Mouse (Mus musculus): ENCODE data around the gene Cyp1a1. TPM values are rescaled to one million over a fixed set of nuclear protein-coding genes. Genes with fewer than 3 reads are reported as not detected.
A peak's percentile ranks its signal among the peaks of the same experiment; 100 is the strongest.

Cyp1a1 gene
- total and polyA plus RNA-seq, 2 experiments from 2014 or later: 0.05 TPM; not detected in 1

DNA sequence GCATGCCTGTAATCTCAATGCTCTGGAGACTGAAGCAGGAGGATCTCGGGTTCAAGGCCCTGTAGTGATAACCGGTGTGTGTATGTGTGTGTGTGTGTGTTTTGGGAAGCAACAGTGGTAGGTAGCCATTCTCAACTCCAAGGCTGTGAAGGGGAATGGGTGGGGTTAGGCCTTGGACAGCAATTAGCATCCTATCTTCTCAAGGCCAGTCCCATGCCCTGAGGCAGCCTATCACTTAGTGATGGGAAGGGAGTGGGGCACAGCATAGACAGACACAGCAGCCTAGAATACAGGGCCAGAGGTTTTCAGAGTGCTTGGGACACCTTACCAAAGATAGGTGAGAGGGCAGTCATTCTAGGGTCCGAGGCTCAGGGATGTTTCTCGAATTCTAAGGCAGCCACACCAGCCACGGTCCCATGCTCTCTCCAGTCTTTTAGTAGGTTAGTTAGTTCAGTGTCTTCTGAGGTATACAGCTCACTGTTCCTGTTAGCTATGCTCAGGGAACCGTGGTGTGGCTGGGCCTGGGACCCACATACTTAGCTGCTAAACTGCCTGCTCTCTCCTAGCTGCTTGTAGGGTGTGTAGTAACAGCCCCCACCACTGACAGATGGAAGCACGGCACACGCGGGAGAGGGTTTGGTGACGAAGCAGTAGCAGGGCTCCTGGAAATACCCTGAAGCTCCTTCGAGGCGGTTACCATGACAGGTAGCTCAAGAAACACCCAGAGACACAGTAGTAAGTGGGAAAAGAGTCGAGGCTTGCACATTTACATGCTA lies 45.8 kb upstream of the Cyp1a1 start:
- WGBS: 82% methylated on average over 13 of the region's 13 CpGs
- no peak for TF ChIP-seq CTCF (IDR thresholded peaks at IDR 0.05; ENCODE audit: low read depth)
- no peak for TF ChIP-seq EP300 (IDR thresholded peaks at IDR 0.05; ENCODE audit: low read depth)
- no peak overlapping the region for H3K4me3 ChIP-seq (ENCODE audit: low read depth, low read length)
- H3K27me3 ChIP-seq (ENCODE audit: control insufficient read depth, insufficient read depth, low read length): no peaks in the 10 kb centered on the region
- no peaks in the 10 kb centered on the region for H3K9me3 ChIP-seq (replicated peaks; ENCODE audit: control insufficient read depth, low read length)
- no peak overlapping the region for H3K27ac ChIP-seq (ENCODE audit: low read depth)
- DNase-seq (ENCODE audit: low spot score) (no peak), ATAC-seq (ENCODE audit: insufficient read depth, low read depth) (no peak)
- H3K9ac ChIP-seq (replicated peaks; ENCODE audit: low read depth, low read length): no peak overlapping the region
- H3K36me3 ChIP-seq (replicated peaks; ENCODE audit: control insufficient read depth, insufficient read depth, low read length): no peaks in the 10 kb centered on the region
- H3K4me2 ChIP-seq (ENCODE audit: low read depth, low read length): no peak overlapping the region
- peaks cover 69% of the 10 kb centered on the region for H3K4me1 ChIP-seq (ENCODE audit: control insufficient read depth, insufficient read depth)

DNA sequence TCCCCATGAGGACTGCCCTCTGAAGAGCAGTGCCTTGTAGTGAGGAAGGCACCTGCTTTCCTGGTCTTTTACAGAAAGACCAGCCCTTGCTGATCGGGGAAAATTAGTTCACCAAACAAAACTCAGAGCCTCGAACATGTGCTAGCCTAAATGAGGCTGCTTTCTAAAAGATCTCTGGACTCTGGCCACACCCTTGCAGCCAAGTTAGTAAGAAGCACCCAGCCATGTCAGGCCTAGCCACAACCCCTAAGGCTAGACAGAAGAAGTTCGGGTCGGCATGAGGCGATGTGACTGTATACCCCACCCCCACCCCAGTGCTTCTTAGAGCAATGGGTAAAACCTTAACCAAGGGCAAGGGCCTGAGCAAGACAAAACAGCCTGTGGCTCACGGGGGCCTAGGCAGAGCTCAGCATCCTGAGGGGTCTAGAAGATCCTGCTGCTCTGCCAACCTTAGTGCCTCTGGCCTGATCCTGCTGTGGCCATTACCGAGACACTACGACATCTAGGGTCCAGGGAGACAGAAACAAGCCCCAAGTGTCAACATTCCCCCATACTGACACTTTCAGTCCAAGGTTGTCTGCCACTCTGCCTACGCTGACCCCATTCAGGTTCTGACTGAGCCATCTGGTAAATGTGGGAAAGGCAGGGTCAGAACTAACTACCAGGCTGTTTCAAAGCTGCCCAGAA lies 44.4 kb upstream of the Cyp1a1 start:
- no peak for ATAC-seq (ENCODE audit: insufficient read depth, low read depth)
- 68% methylated on average over 9 of the region's 9 CpGs for WGBS

DNA sequence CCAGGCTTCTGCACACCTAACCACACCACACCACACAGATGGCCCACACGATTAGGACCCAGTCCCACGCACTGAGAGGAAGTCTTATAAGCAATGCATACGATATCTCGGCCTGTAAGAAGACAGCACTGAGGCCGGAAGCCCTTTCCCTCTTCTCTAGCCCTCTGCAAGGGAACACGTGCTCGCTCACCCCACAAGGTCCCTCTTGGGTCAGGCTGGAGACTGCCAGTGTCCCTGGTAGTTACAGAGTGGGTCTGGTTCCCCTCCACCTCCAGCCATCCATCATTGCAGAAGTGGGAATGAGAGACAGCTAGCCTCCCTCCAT lies 43.9 kb upstream of the Cyp1a1 start:
- ATAC-seq (ENCODE audit: insufficient read depth, low read depth) (no peak), DNase-seq (ENCODE audit: low spot score) (no peak)
- Histone ChIP-seq H3K36me3 (replicated peaks; ENCODE audit: control insufficient read depth, insufficient read depth, low read length) (no peaks in the 10 kb centered on the region), H3K27ac (ENCODE audit: low read depth) (no peak overlapping the region), H3K4me2 (ENCODE audit: low read depth, low read length) (peak overlapping the region; percentile 90), H3K4me1 (ENCODE audit: control insufficient read depth, insufficient read depth) (peaks cover 50% of the 10 kb centered on the region), H3K9ac (replicated peaks; ENCODE audit: low read depth, low read length) (peak overlapping the region; percentile 95), H3K4me3 (ENCODE audit: low read depth, low read length) (peak overlapping the region; percentile 90), H3K27me3 (ENCODE audit: control insufficient read depth, insufficient read depth, low read length) (no peaks in the 10 kb centered on the region), H3K9me3 (replicated peaks; ENCODE audit: control insufficient read depth, low read length) (no peaks in the 10 kb centered on the region)
- TF ChIP-seq EP300 (IDR thresholded peaks at IDR 0.05; ENCODE audit: low read depth) (no peak), CTCF (IDR thresholded peaks at IDR 0.05; ENCODE audit: low read depth) (no peak)
- WGBS: 59% methylated on average over 7 of the region's 7 CpGs

More for the DNA sequence above, 44.4 kb upstream of the Cyp1a1 start:
- no peak for DNase-seq (ENCODE audit: low spot score)
- no peak overlapping the region for H3K27ac ChIP-seq (ENCODE audit: low read depth)
- H3K36me3 ChIP-seq (replicated peaks; ENCODE audit: control insufficient read depth, insufficient read depth, low read length): no peaks in the 10 kb centered on the region
- no peaks in the 10 kb centered on the region for H3K27me3 ChIP-seq (ENCODE audit: control insufficient read depth, insufficient read depth, low read length)
- peaks cover 55% of the 10 kb centered on the region for H3K4me1 ChIP-seq (ENCODE audit: control insufficient read depth, insufficient read depth)
- peak overlapping the region; percentile 90 for H3K4me3 ChIP-seq (ENCODE audit: low read depth, low read length)
- TF ChIP-seq EP300 (IDR thresholded peaks at IDR 0.05; ENCODE audit: low read depth) (no peak), CTCF (IDR thresholded peaks at IDR 0.05; ENCODE audit: low read depth) (no peak)
- H3K9ac ChIP-seq (replicated peaks; ENCODE audit: low read depth, low read length): peak overlapping the region; percentile 95; the same call in 1 of the 2 replicates
- H3K9me3 ChIP-seq (replicated peaks; ENCODE audit: control insufficient read depth, low read length): no peaks in the 10 kb centered on the region
- peak overlapping the region; percentile 90 for H3K4me2 ChIP-seq (ENCODE audit: low read depth, low read length)

DNA sequence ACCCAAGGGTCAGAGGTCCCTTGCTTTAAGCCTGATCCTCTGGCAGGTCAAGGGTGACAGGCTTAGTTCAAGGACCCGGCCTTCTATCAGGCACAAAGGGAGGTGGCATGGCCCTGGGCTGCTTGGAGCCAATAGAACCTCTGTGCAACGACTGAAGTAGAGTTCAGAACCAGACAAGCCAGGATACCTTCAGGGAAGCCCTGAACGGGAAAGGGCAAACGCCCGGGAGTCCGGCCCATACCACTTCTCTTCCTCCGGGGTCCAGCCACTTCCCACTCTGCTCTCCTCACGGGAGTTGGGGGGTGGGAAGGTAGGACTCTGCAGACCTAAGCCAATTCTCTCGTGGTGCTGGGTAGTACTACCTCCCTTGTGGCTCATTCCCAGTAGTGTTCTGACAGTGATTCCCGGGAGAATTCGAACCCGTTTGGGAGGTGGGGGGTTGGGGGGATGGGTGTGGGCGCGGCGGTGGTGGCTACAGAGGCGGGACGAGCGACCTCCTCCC lies 43.2 kb upstream of the Cyp1a1 start:
- Histone ChIP-seq H3K9ac (replicated peaks; ENCODE audit: low read depth, low read length) (peak overlapping the region; percentile 95), H3K27ac (ENCODE audit: low read depth) (peak overlapping the region; percentile 96), H3K27me3 (ENCODE audit: control insufficient read depth, insufficient read depth, low read length) (no peaks in the 10 kb centered on the region), H3K4me3 (ENCODE audit: low read depth, low read length) (peak overlapping the region; percentile 90), H3K9me3 (replicated peaks; ENCODE audit: control insufficient read depth, low read length) (no peaks in the 10 kb centered on the region), H3K4me2 (ENCODE audit: low read depth, low read length) (peak overlapping the region; percentile 90), H3K4me1 (ENCODE audit: control insufficient read depth, insufficient read depth) (peaks cover 43% of the 10 kb centered on the region), H3K36me3 (replicated peaks; ENCODE audit: control insufficient read depth, insufficient read depth, low read length) (no peaks in the 10 kb centered on the region)
- no peak for DNase-seq (ENCODE audit: low spot score)
- WGBS: under 1% methylated on average over 18 of the region's 18 CpGs
- no peak for ATAC-seq (ENCODE audit: insufficient read depth, low read depth)
- TF ChIP-seq EP300 (IDR thresholded peaks at IDR 0.05; ENCODE audit: low read depth) (no peak), CTCF (IDR thresholded peaks at IDR 0.05; ENCODE audit: low read depth) (no peak)

DNA sequence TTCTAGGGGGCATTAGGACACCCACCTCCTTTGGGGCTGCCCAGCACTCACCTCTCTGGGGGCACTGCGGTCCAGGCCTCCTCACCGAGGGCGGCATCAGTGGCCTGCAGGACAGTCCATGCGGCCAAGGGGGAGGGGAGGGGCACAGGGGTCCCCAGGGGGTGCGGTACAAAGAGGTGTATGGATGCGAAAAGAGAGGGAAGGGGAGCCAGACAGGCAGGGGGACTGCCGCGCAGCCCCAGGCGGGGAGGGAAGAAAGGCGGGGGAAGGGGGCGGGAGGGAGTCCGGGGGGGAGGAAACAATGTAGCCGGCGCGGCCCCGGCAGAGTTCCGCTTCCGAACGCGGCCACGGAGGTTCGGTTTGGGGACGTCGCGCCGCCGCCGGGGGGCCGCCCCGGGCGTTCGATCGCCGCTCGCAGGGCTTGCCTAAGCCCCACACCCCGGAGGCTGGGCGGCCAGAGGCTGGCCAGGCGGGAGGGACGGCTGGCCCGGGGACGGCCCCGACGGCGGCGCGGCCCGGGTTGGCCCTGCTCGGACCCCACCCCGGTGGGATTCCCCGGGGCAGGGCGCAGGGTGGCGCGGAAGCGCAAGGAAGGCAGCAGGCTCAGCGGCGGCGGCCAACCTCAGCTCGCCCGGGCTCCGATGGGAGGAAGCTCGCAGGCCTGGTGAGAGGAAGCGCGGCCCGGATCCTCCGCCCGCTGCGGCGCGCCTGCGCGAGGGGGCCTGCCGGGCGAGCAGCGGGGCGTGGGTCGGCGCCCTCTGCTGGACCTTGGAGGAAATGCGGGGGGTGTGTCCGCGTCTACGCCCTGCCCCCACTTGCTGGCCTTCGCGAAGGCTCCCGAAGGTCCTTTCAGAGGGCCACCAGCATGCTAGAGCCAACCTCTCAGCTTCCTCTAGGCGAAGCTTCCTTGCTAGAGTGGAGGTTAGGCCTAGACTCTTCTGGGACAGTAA lies 42.5 kb upstream of the Cyp1a1 start:
- H3K4me3 ChIP-seq (ENCODE audit: low read depth, low read length): peak overlapping the region; percentile 90
- peaks cover 36% of the 10 kb centered on the region for H3K4me1 ChIP-seq (ENCODE audit: control insufficient read depth, insufficient read depth)
- TF ChIP-seq EP300 (IDR thresholded peaks at IDR 0.05; ENCODE audit: low read depth): no peak
- TF ChIP-seq CTCF (IDR thresholded peaks at IDR 0.05; ENCODE audit: low read depth): peak; percentile 74
- H3K9ac ChIP-seq (replicated peaks; ENCODE audit: low read depth, low read length): peak overlapping the region; percentile 95
- no peaks in the 10 kb centered on the region for H3K9me3 ChIP-seq (replicated peaks; ENCODE audit: control insufficient read depth, low read length)
- WGBS: under 1% methylated on average over 58 of the region's 85 CpGs
- no peaks in the 10 kb centered on the region for H3K27me3 ChIP-seq (ENCODE audit: control insufficient read depth, insufficient read depth, low read length)
- peak; percentile 90 for ATAC-seq (ENCODE audit: insufficient read depth, low read depth)
- peak; percentile 89 for DNase-seq (ENCODE audit: low spot score)
- peak overlapping the region; percentile 90 for H3K4me2 ChIP-seq (ENCODE audit: low read depth, low read length)
- no peaks in the 10 kb centered on the region for H3K36me3 ChIP-seq (replicated peaks; ENCODE audit: control insufficient read depth, insufficient read depth, low read length)
- peak overlapping the region; percentile 96 for H3K27ac ChIP-seq (ENCODE audit: low read depth)

Data from heart, postnatal 0 days (tissue).